Mouse (Mus musculus): ENCODE data around the gene Hemk1.

DNA sequence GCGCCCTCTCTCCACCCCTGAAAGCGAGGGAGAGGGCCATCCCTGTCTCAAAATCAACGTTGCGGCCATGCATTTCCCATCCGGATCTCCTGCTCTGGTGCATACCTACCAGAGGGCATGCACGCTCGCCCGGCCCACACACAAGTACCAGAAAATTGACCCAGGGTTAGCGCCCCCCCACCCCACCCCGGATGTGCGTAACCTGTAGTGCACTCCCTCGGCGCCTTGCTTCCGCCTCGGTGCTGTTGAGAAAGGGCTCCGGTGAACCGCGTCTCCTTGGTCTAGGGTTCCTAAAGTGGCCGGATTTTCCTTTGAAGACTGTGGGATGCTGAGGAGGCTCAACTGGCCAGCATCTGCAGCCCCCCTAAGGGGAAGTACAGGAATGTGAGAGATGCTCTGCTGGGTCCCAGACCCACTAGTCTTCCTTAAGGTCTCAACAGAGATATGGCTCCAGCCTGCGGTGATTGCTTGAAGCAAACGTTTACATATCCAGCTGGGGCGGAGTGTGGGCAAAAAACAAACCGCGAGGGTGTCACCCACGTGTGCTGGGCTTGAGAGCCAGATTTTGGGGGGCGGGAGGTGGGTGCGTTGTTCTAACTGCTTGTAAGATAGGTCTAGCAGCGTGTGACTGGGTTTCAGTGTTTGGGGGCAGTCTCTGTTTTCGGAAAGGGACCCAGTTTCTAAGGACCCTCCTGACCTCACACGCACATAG lies at the start of gene Hemk1:
- TF ChIP-seq MYOG (IDR thresholded peaks at IDR 0.05; ENCODE audit: control insufficient read depth in 1 of 3, insufficient read depth in 1 of 3, insufficient read length in 2 of 3, low read depth in 2 of 3) (peak in 1 of 3 experiments; percentile 5), POLR2A (IDR thresholded peaks at IDR 0.05; ENCODE audit: insufficient read length, low read depth) (peak; percentile 78), CEBPB (IDR thresholded peaks at IDR 0.05; ENCODE audit: insufficient read depth, poor library complexity, severe bottlenecking) (no peak), POLR2AphosphoS2 (IDR thresholded peaks at IDR 0.05; ENCODE audit: insufficient read length, low read depth) (peak; percentile 71), MAX (IDR thresholded peaks at IDR 0.05; ENCODE audit: low read depth) (no peak), MYOD1 (IDR thresholded peaks at IDR 0.05; ENCODE audit: control insufficient read depth in 1 of 3, insufficient read length in 2 of 3, low read depth in 2 of 3) (no peak), TCF3 (IDR thresholded peaks at IDR 0.05; ENCODE audit: insufficient read length, low read depth) (no peak), USF1 (IDR thresholded peaks at IDR 0.05; ENCODE audit: low read depth) (no peak), E2F4 (IDR thresholded peaks at IDR 0.05; ENCODE audit: insufficient read depth) (no peak)
